Mouse (Mus musculus) embryo, embryonic 11 days (tissue): Measurements from ENCODE around the gene Nr0b2.

Source experiments
- DNase-seq: peaks from one replicate; pipeline ENCODE4 v3.0.0-alpha.2; 2015

The Nr0b2 gene

DNA sequence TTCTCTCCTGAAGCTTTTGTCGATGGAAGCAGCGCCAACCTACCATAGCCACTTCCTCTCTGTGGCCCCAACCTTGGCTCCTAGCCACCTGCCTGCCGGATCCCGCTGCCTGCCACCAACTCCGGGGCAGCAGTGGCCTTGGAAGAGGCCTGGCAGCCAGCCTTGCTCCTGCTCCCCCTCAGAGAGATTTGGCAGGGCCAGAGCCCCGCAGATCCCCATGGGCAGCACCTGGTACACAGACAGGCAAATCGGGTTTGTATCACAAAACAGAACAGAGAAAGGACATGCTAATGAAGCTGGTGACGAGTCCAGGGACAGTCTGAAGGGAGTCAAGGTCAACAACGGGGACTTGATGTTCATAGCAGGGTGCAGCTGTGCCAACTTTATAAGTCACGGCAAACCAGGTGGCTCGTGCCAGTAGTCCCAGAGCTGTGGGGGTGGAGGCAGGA, 10.0 kb downstream of the Nr0b2 start:
- DNase-seq = no peak

DNA sequence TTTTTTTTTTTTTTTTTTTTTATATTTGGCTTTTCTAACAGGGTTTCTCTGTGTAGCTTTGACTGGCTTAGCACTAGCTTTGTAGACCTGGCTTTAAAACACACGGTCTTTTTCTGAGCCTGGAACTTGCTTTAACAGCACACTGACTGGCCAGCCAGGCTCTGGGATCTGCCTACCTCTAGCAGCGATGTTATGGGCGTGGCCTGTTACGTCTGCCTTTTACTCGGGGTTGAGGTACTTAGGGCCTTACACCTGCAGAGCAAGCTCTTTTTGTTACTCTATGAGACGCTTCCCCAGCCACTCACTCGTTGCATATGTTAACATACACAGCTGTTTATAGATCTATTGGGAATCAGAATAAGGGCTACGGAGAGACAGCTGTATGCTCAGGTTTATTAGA, 14.1 kb downstream of the Nr0b2 start:
- DNase-seq = peak; percentile 5

DNA sequence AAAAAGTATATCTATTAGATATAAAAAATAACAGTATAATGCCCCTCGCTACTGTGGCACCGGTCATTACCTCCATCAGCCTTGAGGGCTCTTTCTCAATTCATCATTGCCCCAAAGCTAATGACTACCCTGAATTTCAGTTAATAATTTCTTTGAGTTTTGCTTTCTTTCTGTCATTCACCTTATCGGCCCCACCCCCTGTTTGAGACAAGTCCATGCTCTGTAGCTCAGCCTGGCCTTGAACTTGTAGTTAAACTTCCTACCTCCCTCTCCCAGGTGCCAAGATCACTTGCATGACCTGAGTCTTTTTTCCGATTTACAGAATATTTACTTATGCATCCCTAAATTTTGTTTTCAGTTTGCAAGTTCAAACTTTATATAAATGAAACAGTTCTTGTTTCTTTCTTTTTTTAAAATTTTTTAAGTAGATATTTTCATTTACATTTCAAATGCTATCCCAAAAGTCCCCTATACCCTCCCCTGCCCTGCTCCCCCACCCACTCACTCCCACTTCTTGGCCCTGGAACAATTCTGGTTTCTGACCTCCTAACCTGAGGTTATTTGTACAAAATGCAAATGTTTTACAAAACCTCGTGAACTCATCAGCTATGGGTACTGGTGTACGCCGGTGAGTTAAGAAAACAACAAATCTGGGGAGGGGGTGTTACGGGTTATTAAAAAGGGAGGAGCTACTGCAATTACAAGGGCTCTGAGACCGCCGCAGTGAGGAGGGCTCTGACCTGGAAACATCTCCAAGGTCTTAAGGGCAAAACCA, 16.3 kb downstream of the Nr0b2 start:
- no peak for DNase-seq

DNA sequence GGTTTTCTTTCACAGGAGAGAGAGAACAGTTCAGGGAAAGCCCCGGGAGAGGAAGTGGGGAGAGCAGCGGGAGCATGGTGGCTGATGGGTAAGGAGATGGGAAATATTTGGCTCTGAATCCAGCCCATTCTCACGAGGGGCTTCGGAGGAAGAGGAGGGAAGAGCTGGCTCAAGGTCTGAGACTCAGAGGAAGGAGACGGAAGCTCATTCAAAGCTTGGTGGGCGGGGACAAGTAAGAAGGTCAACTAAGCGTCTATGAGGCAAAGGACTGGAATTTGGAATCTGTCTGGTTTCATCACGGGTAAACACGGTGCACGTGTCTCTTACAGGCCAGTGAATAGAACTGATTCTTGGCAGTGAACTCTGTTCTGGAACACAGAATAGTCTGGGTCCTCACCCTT, 16.9 kb downstream of the Nr0b2 start:
- no peak for DNase-seq

DNA sequence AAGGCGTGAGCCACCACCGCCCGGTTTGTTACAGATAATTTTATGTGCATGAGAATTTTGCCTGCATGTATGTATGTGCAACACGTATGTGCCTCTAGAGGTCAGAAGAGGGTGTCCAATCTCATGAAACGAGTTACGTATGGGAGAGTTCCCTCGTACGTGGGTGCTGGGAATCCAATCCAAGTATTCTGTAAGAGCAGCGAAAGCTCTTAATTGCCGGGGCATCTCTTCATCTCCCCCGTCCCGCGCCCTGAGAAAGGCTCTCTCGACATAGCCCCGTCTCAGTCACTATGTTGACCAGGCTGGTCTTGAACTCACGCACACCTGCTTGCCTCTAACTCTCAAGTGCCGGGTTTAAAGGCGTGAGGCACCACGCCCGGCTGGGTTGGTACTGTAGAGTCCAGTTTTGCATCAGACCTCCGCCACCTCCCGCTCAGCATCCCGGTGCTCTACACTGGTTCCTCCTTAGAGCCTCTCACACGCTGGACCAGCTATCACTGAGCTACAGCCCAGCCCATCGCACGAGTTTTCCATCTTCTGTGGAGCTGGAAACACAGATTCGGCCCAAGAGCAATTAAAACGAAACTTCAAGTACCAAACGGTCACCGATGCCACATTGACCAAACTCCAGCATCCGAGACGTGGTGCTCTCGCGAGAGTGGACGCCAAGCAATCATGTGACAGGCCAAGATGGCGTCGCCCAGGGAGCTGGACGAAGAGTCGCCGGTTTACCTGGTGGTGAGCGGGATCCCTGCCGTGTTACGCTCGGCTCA, 21.1 kb downstream of the Nr0b2 start, which contains the start of gene Gpatch3:
Gene Gpatch3 (plus strand): TSS at position 676 of the 773 bp plus-strand sequence.
- peak; percentile 97 for DNase-seq

DNA sequence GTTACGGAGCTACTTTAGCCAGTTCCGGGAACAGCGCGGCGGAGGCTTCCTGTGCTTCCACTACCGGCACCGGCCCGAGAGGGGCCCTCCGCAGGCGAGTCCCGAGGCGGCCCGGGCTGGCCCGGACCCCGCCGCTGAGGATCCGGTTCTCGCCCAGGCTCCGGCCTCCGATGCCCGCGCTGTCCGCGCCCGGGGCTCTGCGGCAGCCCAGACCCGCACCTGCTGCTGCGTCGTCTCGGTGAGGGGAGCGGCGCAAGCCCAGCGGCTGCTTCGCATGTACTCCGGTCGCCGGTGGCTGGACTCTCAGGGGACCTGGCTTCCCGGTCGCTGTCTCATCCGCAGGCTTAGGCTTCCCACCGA, 21.6 kb downstream of the Nr0b2 start:
- DNase-seq = no peak

DNA sequence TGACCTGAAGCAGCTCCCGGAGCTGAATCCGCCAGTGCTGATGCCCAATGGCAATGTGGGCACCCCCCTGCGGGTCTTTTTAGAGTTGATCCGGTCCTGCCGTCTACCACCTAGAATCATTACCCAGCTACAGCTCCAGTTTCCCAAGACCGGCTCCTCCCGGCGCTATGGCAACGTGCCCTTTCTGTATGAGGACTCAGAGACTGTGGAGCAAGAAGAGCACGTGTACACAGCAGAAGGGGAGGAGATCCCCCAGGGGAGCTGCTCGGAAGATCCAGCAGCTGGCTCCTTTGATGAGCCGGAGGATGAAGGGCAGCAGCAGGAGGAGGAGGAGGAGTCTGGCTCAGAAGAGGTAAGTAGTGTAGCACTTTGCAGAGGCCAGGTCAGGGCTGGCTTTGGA, 24.8 kb downstream of the Nr0b2 start:
- DNase-seq = no peak

DNA sequence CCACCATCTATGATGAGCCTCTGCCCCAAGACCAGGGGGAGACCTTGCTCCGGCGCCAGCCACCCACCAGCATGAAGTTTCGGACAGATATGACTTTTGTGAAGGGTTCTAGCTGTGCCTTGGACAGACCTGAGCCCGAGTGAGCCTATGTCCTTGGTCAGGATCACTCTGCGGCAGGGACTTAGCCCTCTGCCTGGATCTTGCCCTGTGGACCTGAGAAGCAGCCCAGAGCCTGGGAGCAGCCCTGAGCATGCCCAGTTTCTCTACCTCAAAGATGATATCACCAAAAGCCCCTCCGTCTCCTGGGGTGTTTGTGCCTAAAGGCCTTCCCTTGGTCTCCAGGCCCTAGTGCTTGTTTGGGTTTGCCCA, 30.5 kb downstream of the Nr0b2 start:
- no peak for DNase-seq

DNA sequence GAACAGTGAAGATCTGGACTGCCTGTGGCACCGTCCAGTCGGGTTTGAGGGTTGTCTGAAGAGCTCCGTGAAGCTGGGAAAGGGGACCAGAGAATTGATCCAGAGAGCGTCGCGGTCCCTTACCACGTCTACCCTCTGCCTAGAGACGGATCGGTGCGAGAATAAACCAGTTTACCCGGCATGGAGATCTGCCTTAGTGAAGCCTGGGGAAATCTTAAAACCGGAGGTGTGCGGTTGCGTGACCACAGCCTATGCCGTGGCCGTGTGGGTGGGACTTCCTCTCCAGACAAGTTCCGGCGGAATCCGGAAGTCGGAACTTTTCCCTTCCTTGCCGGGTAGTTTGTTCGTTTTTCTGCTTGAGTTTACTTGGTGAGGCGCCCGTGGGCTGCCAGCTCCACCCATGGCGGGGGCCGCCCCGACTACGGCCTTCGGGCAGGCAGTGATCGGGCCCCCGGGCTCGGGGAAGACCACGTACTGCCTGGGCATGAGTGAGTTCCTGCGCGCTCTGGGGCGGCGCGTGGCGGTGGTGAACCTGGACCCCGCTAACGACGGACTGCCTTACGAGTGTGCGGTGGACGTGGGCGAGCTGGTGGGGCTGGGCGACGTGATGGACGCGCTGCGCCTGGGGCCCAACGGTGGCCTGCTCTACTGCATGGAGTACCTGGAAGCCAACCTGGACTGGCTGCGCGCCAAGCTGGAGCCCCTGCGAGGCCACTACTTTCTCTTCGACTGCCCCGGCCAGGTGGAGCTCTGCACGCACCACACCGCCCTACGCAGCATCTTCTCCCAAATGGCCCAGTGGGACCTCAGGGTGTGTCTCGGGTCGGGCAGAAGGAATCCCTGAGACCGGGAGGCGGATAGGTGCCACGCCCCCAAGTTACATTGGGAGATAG, 31.1 kb downstream of the Nr0b2 start, which contains the start of gene Gpn2:
Gene Gpn2 (plus strand): TSS at position 304 of the 893 bp plus-strand sequence.
- peak; percentile 92 for DNase-seq

DNA sequence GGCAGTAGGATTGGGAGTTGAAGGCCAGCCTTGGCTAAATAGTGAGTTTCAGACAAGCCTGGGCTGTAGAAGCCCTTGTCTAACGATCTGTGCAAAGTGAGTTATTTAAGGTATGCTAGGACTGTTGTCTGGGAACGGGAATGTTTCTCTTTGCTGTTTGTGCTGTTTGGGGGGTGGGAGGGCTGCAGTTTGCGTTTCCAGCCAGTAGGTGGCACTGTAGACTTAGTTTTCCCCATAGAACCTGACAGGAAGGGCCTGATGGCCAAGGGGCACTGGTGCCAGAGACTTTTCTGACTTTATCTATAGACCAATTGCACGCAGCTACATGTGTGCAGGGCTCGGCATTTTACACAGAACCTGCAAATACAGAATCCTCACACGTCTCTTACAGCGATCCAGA, 39.4 kb downstream of the Nr0b2 start:
- peak; percentile 72 for DNase-seq

DNA sequence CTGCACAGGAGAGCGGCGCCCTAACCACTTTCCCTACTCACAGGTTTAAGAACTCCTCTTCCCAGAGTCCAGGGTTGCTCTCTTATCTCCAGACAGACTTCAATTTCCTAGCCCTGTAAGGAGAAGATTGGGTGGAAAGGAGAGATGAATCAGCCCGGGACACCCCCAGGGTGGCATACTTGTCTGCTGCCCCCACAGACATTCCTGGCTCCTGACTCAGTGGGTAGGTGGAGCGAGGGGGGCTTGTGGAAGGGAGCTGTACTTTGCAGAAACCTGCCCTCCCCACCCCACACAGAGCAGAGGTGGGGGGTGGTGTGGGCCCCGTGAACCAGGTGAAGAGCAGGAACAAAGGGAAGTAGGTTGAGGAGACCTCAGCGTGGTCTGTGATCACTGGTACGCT, 42.4 kb downstream of the Nr0b2 start:
- DNase-seq = no peak

DNA sequence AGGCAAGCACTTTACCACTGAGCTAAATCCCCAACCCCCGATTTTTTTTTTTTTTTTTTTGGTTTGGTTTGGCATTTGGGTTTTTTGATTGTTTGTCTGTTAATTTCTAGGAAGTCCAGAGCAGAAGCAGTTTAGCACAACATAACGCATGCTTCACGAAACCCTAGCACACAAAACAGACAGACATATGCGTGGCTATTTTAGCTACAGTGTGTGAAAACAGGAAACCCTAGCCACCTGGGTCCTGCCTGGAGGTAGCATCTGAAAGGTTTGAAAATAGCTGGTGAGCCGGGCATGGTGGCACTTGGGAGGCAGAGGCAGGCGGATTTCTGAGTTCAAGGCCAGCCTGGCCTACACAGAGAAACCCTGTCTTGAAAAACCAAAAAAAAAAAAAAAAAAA, 42.9 kb downstream of the Nr0b2 start:
- DNase-seq = no peak

DNA sequence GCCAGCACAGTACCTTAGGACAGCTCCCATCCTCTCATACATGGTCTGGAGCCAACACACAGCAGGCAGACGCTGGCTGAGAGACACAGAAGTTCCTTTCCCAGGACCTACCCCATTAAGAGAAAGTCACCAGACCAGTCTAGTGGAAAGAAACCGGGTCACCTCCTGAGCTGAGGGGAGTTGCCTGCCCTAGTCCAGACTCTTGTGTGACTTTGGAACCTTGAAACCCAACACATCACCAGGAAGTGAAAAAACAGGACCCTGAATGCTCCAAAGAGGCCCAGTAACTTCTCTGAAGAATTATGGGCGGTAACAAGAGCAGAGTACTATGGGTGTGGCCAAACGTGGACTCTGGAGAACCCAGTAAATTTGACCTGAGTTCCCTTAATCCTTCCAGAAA, 45.4 kb downstream of the Nr0b2 start:
- DNase-seq = no peak

DNA sequence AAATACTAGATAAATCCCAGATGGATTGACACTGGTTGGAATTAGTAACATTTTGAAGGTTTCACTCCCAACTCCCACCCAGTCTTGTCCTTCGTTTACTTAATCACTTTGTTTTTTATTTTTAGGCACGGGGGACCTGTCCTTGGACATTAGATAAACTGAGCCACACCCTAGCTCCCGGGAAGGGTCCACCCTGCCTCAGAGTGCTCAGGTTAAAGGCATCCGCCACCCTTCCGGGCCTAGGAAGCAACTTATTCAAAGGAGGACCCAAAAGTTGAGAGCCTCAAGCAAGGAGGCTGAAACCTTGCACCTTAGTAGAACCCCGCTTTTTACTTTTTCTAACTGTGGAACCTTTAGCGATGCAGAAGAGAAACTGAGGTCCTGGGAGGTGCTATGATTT, 45.9 kb downstream of the Nr0b2 start:
- no peak for DNase-seq

DNA sequence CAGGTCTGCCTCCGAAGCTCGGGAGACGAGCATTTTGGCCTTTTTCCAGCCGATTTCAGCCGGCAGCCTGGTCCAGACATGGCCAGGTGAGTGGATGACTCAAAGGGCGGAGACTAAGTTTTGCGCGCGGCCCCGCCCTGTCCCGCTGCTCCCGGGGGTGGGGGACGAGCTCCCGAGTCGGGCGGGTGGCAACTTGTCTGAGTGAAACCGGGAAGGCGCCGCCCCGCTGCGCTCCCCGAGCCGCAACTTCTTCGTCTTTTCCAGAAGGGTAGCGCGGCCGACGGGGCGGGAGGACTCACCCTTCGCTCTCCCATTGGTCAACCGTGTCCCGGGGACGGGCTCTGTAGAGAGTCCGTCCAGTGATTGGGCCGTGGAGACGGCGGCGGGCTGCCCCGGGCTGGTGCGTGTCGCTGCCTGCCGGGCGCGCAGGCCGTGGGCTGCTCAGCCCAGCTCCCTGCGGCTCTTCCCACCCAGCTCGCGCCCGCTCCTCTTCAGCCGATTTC, 46.4 kb downstream of the Nr0b2 start:
- DNase-seq = peak; percentile 93

DNA sequence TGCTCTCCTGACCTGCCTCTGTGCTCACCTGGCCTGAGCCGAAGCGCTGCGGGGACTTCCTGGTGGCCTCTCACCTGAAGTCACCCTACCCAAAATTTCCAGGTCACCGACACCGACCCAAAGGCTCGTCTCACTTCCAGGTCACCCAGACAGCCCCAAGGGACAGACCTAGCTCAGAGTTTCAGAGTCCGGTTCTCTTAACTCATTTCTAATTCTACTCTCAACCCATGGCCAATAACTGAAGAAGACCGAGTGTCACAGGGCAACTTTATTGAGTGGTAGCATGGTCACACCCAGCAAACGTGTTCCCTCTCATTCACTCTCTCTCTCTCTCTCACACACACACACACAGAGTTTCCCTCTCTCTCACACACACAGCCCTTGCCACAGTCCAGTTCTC, 47.1 kb downstream of the Nr0b2 start:
- no peak for DNase-seq

DNA sequence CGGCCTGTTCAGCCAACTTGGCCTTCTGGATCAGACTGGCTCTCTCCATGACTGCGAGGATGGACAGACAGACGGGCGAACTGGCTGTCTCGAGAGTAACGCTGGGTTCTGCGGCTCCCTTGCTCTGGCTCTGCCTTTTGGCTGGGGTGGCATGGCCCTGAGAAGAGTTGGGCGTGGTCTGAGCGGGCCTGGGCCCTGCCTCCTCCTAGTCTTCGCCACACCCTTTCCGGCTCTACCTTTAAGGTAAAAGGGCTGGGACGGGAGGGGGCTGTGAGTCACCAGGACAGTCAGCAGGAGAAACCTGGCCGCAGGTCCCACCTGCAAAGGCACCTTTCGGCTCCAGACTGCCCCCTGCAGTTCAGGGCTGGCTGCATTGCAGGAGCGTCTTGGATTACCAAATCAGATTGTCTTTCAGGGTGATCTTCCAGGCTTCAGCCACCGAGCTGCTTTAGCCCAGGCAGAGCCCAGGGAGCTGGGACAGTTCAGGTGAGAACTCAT, 48.6 kb downstream of the Nr0b2 start, which contains the start of gene Sfn:
Gene Sfn (minus strand): TSS at position 448 of the 498 bp plus-strand sequence.
- DNase-seq = peak; percentile 53

DNA sequence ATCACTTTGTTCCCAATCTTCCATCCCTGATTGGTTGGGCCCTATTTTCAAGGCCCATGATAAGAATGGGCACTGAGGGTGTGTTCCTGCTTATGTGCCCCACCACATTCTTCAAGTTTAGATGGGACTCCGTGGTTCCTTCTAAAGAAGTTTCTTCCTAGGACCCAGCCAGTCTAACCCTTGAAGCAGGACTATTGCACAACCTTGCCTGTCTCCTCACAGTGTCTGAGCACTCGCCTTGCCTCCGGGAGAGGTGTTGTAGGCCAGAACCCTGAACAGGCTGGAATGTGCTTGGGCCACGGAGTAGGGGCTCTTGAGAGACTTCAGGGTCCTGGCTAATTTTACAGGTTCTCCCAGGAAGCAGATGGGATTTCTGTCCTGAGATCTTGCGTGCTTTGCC, 49.9 kb downstream of the Nr0b2 start:
- DNase-seq = no peak

DNA sequence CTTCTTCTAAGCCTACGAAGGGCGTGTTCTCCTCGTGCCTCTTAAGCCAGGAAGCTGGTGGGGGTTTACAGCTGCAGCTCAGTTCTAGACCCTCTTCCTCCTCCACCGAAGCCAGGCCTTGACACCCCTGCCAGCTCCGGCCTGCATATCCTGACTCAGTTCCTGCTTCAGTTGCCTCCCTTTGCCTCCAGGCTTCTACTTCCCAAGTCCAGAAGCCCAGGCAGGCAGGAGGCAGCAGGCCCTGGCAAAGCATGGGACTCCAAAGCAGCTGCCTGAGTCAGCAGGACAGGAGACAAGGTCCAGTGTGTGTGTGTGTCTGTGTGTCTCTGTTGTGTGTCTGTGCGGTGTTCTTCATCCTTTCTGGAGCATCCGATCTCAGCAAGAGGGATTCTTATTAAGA, 51.0 kb downstream of the Nr0b2 start:
- DNase-seq = no peak

DNA sequence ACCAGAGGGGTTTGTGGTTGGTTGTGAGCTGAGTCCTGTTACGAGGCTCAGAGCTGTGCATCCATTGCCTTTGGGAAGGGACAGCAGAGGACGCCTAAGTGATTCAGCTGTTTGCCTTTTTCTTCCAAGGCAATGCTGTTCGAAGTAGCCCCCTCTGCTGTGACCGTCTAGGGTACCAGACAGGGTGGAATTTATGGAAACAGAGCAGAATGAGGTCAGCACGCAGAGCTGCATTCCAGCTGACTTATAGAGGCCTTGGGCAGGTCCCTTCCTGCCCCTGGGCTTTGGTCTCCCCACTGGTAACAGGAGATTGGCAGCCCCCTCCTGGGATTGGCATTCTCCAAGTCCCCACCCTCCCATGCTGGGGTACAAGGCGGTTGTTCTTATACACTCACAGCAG, 51.7 kb downstream of the Nr0b2 start:
- DNase-seq = no peak

DNA sequence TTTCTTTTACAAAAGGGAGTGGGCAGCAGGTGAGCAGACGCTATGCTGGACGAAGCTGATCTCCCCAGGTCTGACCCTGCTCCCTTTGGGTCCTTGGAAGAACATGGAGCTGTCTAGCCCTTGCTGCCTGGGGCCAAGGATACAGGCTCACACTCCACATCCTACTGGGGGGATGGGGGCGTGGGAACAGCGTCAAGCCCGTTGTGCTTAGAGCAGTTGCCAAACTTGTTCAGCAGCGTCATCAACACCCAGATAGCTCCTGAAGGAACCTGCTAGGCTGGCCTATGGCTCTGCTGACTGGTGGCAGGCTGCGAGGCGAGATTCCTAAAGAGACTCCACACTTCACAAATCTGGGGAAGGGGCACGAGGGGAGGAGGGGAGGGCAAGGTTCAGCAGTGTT, 52.2 kb downstream of the Nr0b2 start:
- DNase-seq = no peak
